ENCODE assay signal across 18 mouse cellular contexts in genomic region chr9:61339311-61339710, GRCm38 (mm10). TPM values are rescaled to one million over a fixed set of nuclear protein-coding genes. Genes with fewer than 3 reads are reported as not detected.
DNase-seq lines count a peak whose midpoint lies in the region; ATAC-seq and TF ChIP-seq lines count a peak whose summit lies in the region.
"Had no signal": no experiment of that assay in that cellular context is flagged by ENCODE, and none has a peak within 500 bp of the region (broad histone marks: within the 10 kb centered on the region; RNA-seq: fewer than 3 reads in every experiment).

No protein-coding gene starts in this region.

- H3K36me3 ChIP-seq in midbrain, embryonic 10.5 days: no peaks in the 10 kb centered on the region
- no peaks in the 10 kb centered on the region for H3K36me3 ChIP-seq in midbrain, postnatal 0 days (ENCODE audit: insufficient read depth, low read length)
- no peaks in the 10 kb centered on the region for H3K36me3 ChIP-seq in liver, embryonic 11.5 days (ENCODE audit: control insufficient read depth, insufficient read depth, low read length)
- H3K36me3 ChIP-seq in lung, postnatal 0 days (ENCODE audit: insufficient read depth, low read length): no peaks in the 10 kb centered on the region
- H3K36me3 ChIP-seq in stomach, postnatal 0 days (ENCODE audit: control insufficient read depth, insufficient read depth, low read length): no peaks in the 10 kb centered on the region
- no peaks in the 10 kb centered on the region for H3K36me3 ChIP-seq in heart, embryonic 11.5 days (ENCODE audit: control insufficient read depth, insufficient read depth, low read length)
- H3K36me3 ChIP-seq: embryonic facial prominence, embryonic 13.5 days; heart, embryonic 12.5 days; midbrain, embryonic 13.5 days had no signal

- WGBS in midbrain, embryonic 10.5 days: 11% methylated on average over 6 of the region's 6 CpGs
- 40% methylated on average over 6 of the region's 6 CpGs for WGBS in midbrain, postnatal 0 days
- 39% methylated on average over 6 of the region's 6 CpGs for WGBS in liver, embryonic 11.5 days
- 32% methylated on average over 6 of the region's 6 CpGs for WGBS in lung, postnatal 0 days
- 51% methylated on average over 6 of the region's 6 CpGs for WGBS in stomach, postnatal 0 days
- WGBS in heart, embryonic 11.5 days (ENCODE audit: insufficient replicate concordance): 15% methylated on average over 6 of the region's 6 CpGs

- no peak for ATAC-seq in midbrain, postnatal 0 days (ENCODE audit: low FRiP score)
- 0 out of 2 replicates have a peak, but pooled peaks have one; percentile 49 for ATAC-seq in liver, embryonic 11.5 days (replicated peaks; ENCODE audit: low FRiP score)
- ATAC-seq in lung, postnatal 0 days: peak; percentile 53
- ATAC-seq in stomach, postnatal 0 days (ENCODE audit: low FRiP score, low TSS enrichment): peak; percentile 60; the same call in 1 of the 2 replicates
- no peak for ATAC-seq in heart, embryonic 11.5 days (replicated peaks; ENCODE audit: insufficient number of reproducible peaks, low FRiP score, low TSS enrichment)
- ATAC-seq: inflammation-experienced regulatory T-cells, adult 6 months; midbrain, embryonic 13.5 days had no signal

- H3K4me3 ChIP-seq in midbrain, embryonic 10.5 days: no peak overlapping the region
- H3K4me3 ChIP-seq in midbrain, postnatal 0 days (ENCODE audit: low read depth, low read length): no peak overlapping the region
- no peak overlapping the region for H3K4me3 ChIP-seq in liver, embryonic 11.5 days (ENCODE audit: low read depth, low read length)
- no peak overlapping the region for H3K4me3 ChIP-seq in lung, postnatal 0 days (ENCODE audit: low read depth, low read length)
- H3K4me3 ChIP-seq in stomach, postnatal 0 days (ENCODE audit: low read depth, low read length): no peak overlapping the region
- H3K4me3 ChIP-seq in heart, embryonic 11.5 days (ENCODE audit: low read depth, low read length): no peak overlapping the region
- H3K4me3 ChIP-seq: embryonic facial prominence, embryonic 13.5 days; heart, embryonic 12.5 days; midbrain, embryonic 13.5 days had no signal

- peak overlapping the region; percentile 18; the same call in 1 of the 2 replicates for H3K27ac ChIP-seq in midbrain, embryonic 10.5 days (replicated peaks)
- H3K27ac ChIP-seq in midbrain, postnatal 0 days (ENCODE audit: low read depth, low read length): no peak overlapping the region
- H3K27ac ChIP-seq in liver, embryonic 11.5 days (ENCODE audit: low read depth, low read length): no peak overlapping the region
- H3K27ac ChIP-seq in lung, postnatal 0 days (ENCODE audit: low read length): no peak overlapping the region
- H3K27ac ChIP-seq in stomach, postnatal 0 days (replicated peaks): no peak overlapping the region
- no peak overlapping the region for H3K27ac ChIP-seq in heart, embryonic 11.5 days (ENCODE audit: low read depth, low read length)
- H3K27ac ChIP-seq: embryonic facial prominence, embryonic 13.5 days; kidney, postnatal 0 days; macrophage; midbrain, embryonic 13.5 days had no signal

- no peak for TF ChIP-seq CTCF in midbrain, postnatal 0 days (IDR thresholded peaks at IDR 0.05)
- no peak for TF ChIP-seq CTCF in lung, postnatal 0 days (IDR thresholded peaks at IDR 0.05)
- TF ChIP-seq CTCF in stomach, postnatal 0 days (IDR thresholded peaks at IDR 0.05; ENCODE audit: low read depth): no peak

- H3K9ac ChIP-seq in midbrain, postnatal 0 days (replicated peaks; ENCODE audit: low read length, poor library complexity, severe bottlenecking): no peak overlapping the region
- H3K9ac ChIP-seq in liver, embryonic 11.5 days (ENCODE audit: low read depth, low read length): no peak overlapping the region
- no peak overlapping the region for H3K9ac ChIP-seq in lung, postnatal 0 days (replicated peaks; ENCODE audit: low read depth)
- H3K9ac ChIP-seq in stomach, postnatal 0 days (ENCODE audit: low read length): no peak overlapping the region
- no peak overlapping the region for H3K9ac ChIP-seq in heart, embryonic 11.5 days (ENCODE audit: low read depth, low read length)
- H3K9ac ChIP-seq: embryonic facial prominence, embryonic 13.5 days; heart, embryonic 12.5 days; midbrain, embryonic 13.5 days had no signal

- DNase-seq in midbrain, embryonic 10.5 days (ENCODE audit: low spot score): peak; percentile 39
- DNase-seq in midbrain, postnatal 0 days (ENCODE audit: low spot score): no peak
- no peak for DNase-seq in liver, embryonic 11.5 days (ENCODE audit: low spot score)
- peak; percentile 75 for DNase-seq in lung, postnatal 0 days (ENCODE audit: low spot score)
- peak; percentile 74 for DNase-seq in stomach, postnatal 0 days (ENCODE audit: low spot score)
- no peak for DNase-seq in T-cell, adult 2 months (ENCODE audit: low spot score)
- no peak for DNase-seq in cerebellum, postnatal 14 days
- DNase-seq: adrenal gland, postnatal 25 days; cerebellum, adult 9-10 months; gastrocnemius, postnatal 36 days; thymus, postnatal 14 days had no signal

- TF ChIP-seq EP300 in lung, postnatal 0 days (IDR thresholded peaks at IDR 0.05): peak; percentile 62
- TF ChIP-seq EP300 in stomach, postnatal 0 days (optimal IDR thresholded peaks at IDR 0.05): no peak

- H3K4me1 ChIP-seq in midbrain, embryonic 10.5 days: peaks cover 51% of the 10 kb centered on the region
- no peaks in the 10 kb centered on the region for H3K4me1 ChIP-seq in midbrain, postnatal 0 days (ENCODE audit: insufficient read depth, low read length)
- peaks cover 14% of the 10 kb centered on the region for H3K4me1 ChIP-seq in liver, embryonic 11.5 days (replicated peaks; ENCODE audit: control insufficient read depth, insufficient read depth, low read length)
- H3K4me1 ChIP-seq in lung, postnatal 0 days (ENCODE audit: insufficient read depth, low read depth, low read length): peaks cover 5% of the 10 kb centered on the region; the same call in 1 of the 2 replicates
- no peaks in the 10 kb centered on the region for H3K4me1 ChIP-seq in stomach, postnatal 0 days (replicated peaks; ENCODE audit: control insufficient read depth, insufficient read depth)
- H3K4me1 ChIP-seq in heart, embryonic 11.5 days (ENCODE audit: control insufficient read depth, insufficient read depth, low read length): peaks cover 39% of the 10 kb centered on the region

- no peak overlapping the region for H3K4me2 ChIP-seq in midbrain, postnatal 0 days (ENCODE audit: low read depth, low read length, poor library complexity, severe bottlenecking)
- H3K4me2 ChIP-seq in liver, embryonic 11.5 days: no peak overlapping the region
- H3K4me2 ChIP-seq in lung, postnatal 0 days (replicated peaks; ENCODE audit: low read depth, low read length): no peak overlapping the region
- no peak overlapping the region for H3K4me2 ChIP-seq in stomach, postnatal 0 days (replicated peaks; ENCODE audit: low read depth)
- H3K4me2 ChIP-seq in heart, embryonic 11.5 days: no peak overlapping the region
- H3K4me2 ChIP-seq: embryonic facial prominence, embryonic 13.5 days; heart, embryonic 12.5 days; midbrain, embryonic 13.5 days had no signal

- no peaks in the 10 kb centered on the region for H3K9me3 ChIP-seq in midbrain, embryonic 10.5 days (replicated peaks)
- H3K9me3 ChIP-seq in midbrain, postnatal 0 days (ENCODE audit: low read length): no peaks in the 10 kb centered on the region
- H3K9me3 ChIP-seq in liver, embryonic 11.5 days (ENCODE audit: control insufficient read depth, low read length): no peaks in the 10 kb centered on the region
- H3K9me3 ChIP-seq in lung, postnatal 0 days (ENCODE audit: low read length): no peaks in the 10 kb centered on the region
- H3K9me3 ChIP-seq in stomach, postnatal 0 days (ENCODE audit: control insufficient read depth, low read length): no peaks in the 10 kb centered on the region
- no peaks in the 10 kb centered on the region for H3K9me3 ChIP-seq in heart, embryonic 11.5 days (replicated peaks; ENCODE audit: control insufficient read depth, low read length)
- H3K9me3 ChIP-seq: embryonic facial prominence, embryonic 13.5 days; heart, embryonic 12.5 days; midbrain, embryonic 13.5 days had no signal

- H3K27me3 ChIP-seq in midbrain, embryonic 10.5 days (ENCODE audit: low read depth, poor library complexity, severe bottlenecking): peaks cover 92% of the 10 kb centered on the region
- peaks cover 7% of the 10 kb centered on the region for H3K27me3 ChIP-seq in midbrain, postnatal 0 days (ENCODE audit: insufficient read depth, low read length)
- H3K27me3 ChIP-seq in liver, embryonic 11.5 days (replicated peaks; ENCODE audit: control insufficient read depth, insufficient read depth, low read length): peaks cover 61% of the 10 kb centered on the region
- H3K27me3 ChIP-seq in lung, postnatal 0 days (replicated peaks; ENCODE audit: insufficient read depth, low read length): peaks cover 36% of the 10 kb centered on the region; the same call in 1 of the 2 replicates
- no peaks in the 10 kb centered on the region for H3K27me3 ChIP-seq in stomach, postnatal 0 days (ENCODE audit: control insufficient read depth, insufficient read depth, low read length)
- peaks cover 84% of the 10 kb centered on the region for H3K27me3 ChIP-seq in heart, embryonic 11.5 days (ENCODE audit: control insufficient read depth, insufficient read depth, low read length)

RNA-seq across cellular contexts. Expression of gene Tle3, which starts 32.9 kb away (rescaled TPM):
- 48.7 and 55.8 TPM in 2 replicates for polyA plus RNA-seq in midbrain, embryonic 10.5 days (2016; fragmentation: Nextera tagmentation; extraction: Ambion mirVana)
- 82.2 and 94.9 TPM in 2 replicates for total RNA-seq in midbrain, postnatal 0 days (2014; rRNA removed)
- 20.2 and 21.8 TPM in 2 replicates for polyA plus RNA-seq in midbrain, postnatal 0 days (2015; fragmentation: Nextera tagmentation; extraction: Ambion mirVana)
- 15.0 and 15.8 TPM in 2 replicates for polyA plus RNA-seq in liver, embryonic 11.5 days (2014; fragmentation: Nextera tagmentation; extraction: Ambion mirVana)
- 16.2 and 16.3 TPM in 2 replicates for polyA plus RNA-seq in lung, postnatal 0 days (2015; fragmentation: Nextera tagmentation; extraction: Ambion mirVana)
- polyA plus RNA-seq in stomach, postnatal 0 days (2015; fragmentation: Nextera tagmentation; extraction: Ambion mirVana): 16.8 and 18.2 TPM in 2 replicates
- polyA plus RNA-seq in heart, embryonic 11.5 days (2014; fragmentation: Nextera tagmentation; extraction: Ambion mirVana): 9.3 and 11.4 TPM in 2 replicates

Comparison
In these comparisons a context has a peak if more than half of its experiments do, and no peak if none do; other contexts are left out.
1. DNase-seq: peak in midbrain, embryonic 10.5 days (single experiment), lung, postnatal 0 days (single experiment) and stomach, postnatal 0 days (single experiment); none in midbrain, postnatal 0 days (single experiment), liver, embryonic 11.5 days (single experiment), T-cell, adult 2 months (single experiment) and cerebellum, postnatal 14 days (0 of 2).
2. ATAC-seq: peak in liver, embryonic 11.5 days (single experiment), lung, postnatal 0 days (single experiment) and stomach, postnatal 0 days (single experiment); none in midbrain, postnatal 0 days (single experiment) and heart, embryonic 11.5 days (single experiment).